Mouse (Mus musculus) T-helper 2 cell (primary cell): ENCODE results near the gene Zfpm1.

ENCODE experiments used
- in situ Hi-C: fragments of 300-600 bp; cut with MboI, MseI; formaldehyde crosslinking; loops from one replicate; pipeline ENCODE4 v1.15.1; 2025; ENCODE audit warnings: high pct_unique_total_duplicates

Gene Zfpm1

DNA sequence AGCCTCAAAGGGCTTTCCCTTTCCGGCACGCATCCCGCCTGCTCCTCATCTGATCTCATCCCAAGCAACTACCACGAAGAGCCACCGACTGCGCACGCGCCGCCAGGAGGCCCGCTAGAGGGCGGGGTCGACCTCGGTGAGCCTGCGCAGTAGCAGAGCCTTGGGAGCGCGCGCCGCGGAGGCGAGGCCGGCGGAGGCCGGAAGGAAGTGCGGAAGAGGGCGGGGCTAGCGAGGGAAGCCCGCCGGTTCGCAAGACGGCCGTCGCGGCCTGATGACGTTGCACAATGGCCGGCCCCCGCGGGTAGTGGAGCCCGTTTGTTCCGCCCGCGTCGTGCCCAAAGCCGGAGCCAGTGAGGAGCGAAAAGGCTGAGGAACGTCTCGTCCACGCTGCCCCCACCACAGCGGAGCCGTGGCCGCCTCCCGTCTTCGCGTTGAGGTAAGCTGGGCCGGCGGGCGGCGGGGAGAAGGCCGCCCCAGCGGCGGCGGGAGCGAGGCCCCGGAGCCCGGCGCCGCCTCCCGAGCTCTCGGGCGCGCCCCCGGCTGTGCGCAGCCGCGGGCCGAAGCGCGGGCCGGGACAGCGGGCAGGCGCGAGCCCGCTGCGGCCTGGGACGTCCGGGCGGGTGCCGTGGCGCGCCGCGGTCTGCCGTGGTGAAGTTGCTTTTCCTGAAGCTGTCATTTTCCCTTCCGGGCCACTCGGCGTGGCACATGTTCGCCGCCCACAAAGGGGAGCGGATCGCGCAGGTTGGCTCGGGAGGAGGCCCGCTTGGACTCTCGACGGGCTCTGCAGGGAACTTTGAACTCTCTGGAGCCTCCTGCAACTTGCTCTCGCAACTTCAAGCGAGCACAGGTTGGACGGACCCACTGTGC is 94.7 kb downstream of the Zfpm1 start, which contains the start of gene Zc3h18:
Gene Zc3h18 (plus strand): TSS at position 245 of the 867 bp plus-strand sequence.
- in situ Hi-C loops: loop anchor here (10.0 kb wide), 1 partner anchor 1658 kb away; no protein-coding TSS in a partner anchor

DNA sequence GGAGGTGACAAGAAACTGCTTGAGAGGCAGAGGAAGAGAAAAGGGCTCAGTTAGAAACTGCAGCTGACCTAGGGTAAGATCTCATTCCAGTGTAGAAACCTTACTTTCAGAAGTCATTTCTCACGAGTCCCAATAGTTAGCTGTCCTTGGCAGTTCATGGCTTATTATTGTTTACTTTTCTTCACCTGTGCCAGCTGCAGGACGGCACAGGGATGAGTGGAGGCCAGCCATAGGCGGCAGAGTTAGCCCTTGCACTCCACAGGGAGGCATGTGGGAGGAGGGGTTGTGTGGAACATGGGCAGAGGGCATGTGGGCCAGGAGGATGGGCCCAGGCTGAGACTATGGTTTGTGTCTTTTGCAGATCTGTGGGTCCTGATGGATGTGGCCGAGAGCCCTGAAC is 101.1 kb downstream of the Zfpm1 start:
- in situ Hi-C loops: no loop called here
